Mouse (Mus musculus): Measurements from ENCODE around the gene Zbtb4. TPM values are rescaled to one million over a fixed set of nuclear protein-coding genes. Genes with fewer than 3 reads are reported as not detected.

Gene Zbtb4
- polyA plus RNA-seq, 1 experiment from 2014 or later: 2.9 TPM

- H3K36me3 ChIP-seq (ENCODE audit: insufficient read depth, low read length): peaks cover 14% of the 10 kb centered on the region
- 71% methylated on average over 3 of the region's 3 CpGs for WGBS
- H3K4me1 ChIP-seq (ENCODE audit: insufficient read depth, low read length): peaks cover 14% of the 10 kb centered on the region
- H3K9me3 ChIP-seq (ENCODE audit: low read length): no peaks in the 10 kb centered on the region
- H3K27me3 ChIP-seq (ENCODE audit: insufficient read depth, low read length): no peaks in the 10 kb centered on the region
- no peak overlapping the region for H3K9ac ChIP-seq (replicated peaks; ENCODE audit: low read length)
- no peak overlapping the region for H3K4me2 ChIP-seq (replicated peaks; ENCODE audit: low read depth, low read length)
- no peak overlapping the region for H3K27ac ChIP-seq (ENCODE audit: low read length)
- no peak for ATAC-seq (ENCODE audit: low FRiP score, low TSS enrichment)
- H3K4me3 ChIP-seq (ENCODE audit: low read length): no peak overlapping the region
Measured at GRCm38 (mm10) chr11:69751635-69752034, 14.1 kb upstream of the Zbtb4 start.

DNA sequence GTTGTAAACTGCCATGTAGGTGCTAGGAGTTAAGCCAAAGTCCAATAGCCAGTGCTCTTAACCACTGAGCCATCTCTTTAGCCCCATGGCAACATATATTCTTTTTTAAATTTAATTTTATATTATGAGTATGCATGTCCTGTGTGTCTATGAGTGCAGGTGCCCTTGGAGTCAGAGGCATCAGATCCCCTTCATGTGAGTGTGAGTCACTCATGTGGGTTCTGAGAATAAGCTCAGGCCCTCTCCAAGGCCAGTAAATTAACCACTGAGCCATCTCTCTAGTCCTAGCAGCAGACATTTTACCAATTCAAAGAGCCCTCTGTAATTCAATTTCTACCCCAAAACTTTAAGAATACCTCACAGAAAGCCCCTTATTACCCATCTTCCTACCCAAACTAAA lies 13.0 kb upstream of the Zbtb4 start:
- no peak for ATAC-seq (ENCODE audit: low FRiP score, low TSS enrichment)
- Histone ChIP-seq H3K36me3 (ENCODE audit: insufficient read depth, low read length) (peaks cover 5% of the 10 kb centered on the region), H3K4me1 (ENCODE audit: insufficient read depth, low read length) (peaks cover 21% of the 10 kb centered on the region), H3K27ac (ENCODE audit: low read length) (no peak overlapping the region), H3K27me3 (ENCODE audit: insufficient read depth, low read length) (no peaks in the 10 kb centered on the region), H3K9me3 (ENCODE audit: low read length) (no peaks in the 10 kb centered on the region), H3K4me2 (replicated peaks; ENCODE audit: low read depth, low read length) (no peak overlapping the region), H3K9ac (replicated peaks; ENCODE audit: low read length) (no peak overlapping the region), H3K4me3 (ENCODE audit: low read length) (no peak overlapping the region)

DNA sequence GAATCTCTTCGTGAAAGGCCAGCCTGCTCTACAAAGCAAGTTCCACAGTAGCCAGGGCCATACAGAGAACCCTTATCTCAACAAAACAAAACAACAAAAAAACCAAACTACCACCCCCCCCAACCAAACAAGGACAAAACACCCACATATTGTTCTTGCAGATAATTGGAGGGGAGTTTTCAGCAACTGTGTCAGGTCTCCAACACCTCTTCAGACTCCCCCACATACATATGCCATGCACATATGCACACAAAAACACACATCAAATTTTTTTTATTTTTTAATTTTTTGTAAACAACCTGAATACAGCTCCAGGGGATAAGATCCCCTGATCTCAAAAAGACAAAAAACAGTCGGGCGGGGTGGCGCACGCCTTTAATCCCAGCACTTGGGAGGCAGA lies 11.5 kb upstream of the Zbtb4 start:
- no peak overlapping the region; the same call in 1 of the 2 replicates for H3K4me2 ChIP-seq (replicated peaks; ENCODE audit: low read depth, low read length)
- H3K4me1 ChIP-seq (ENCODE audit: insufficient read depth, low read length): peaks cover 21% of the 10 kb centered on the region
- H3K9me3 ChIP-seq (ENCODE audit: low read length): no peaks in the 10 kb centered on the region
- ATAC-seq (ENCODE audit: low FRiP score, low TSS enrichment): no peak
- H3K9ac ChIP-seq (replicated peaks; ENCODE audit: low read length): no peak overlapping the region
- H3K27me3 ChIP-seq (ENCODE audit: insufficient read depth, low read length): no peaks in the 10 kb centered on the region
- WGBS: 92% methylated on average over 5 of the region's 5 CpGs
- H3K36me3 ChIP-seq (ENCODE audit: insufficient read depth, low read length): no peaks in the 10 kb centered on the region
- H3K27ac ChIP-seq (ENCODE audit: low read length): no peak overlapping the region
- H3K4me3 ChIP-seq (ENCODE audit: low read length): no peak overlapping the region

- no peak for ATAC-seq (ENCODE audit: low FRiP score, low TSS enrichment)
- no peaks in the 10 kb centered on the region for H3K27me3 ChIP-seq (ENCODE audit: insufficient read depth, low read length)
- H3K9ac ChIP-seq (replicated peaks; ENCODE audit: low read length): no peak overlapping the region
- H3K27ac ChIP-seq (ENCODE audit: low read length): no peak overlapping the region
- H3K4me1 ChIP-seq (ENCODE audit: insufficient read depth, low read length): peaks cover 25% of the 10 kb centered on the region
- H3K4me3 ChIP-seq (ENCODE audit: low read length): no peak overlapping the region
- no peak overlapping the region; the same call in 1 of the 2 replicates for H3K4me2 ChIP-seq (replicated peaks; ENCODE audit: low read depth, low read length)
- H3K36me3 ChIP-seq (ENCODE audit: insufficient read depth, low read length): no peaks in the 10 kb centered on the region
- no peaks in the 10 kb centered on the region for H3K9me3 ChIP-seq (ENCODE audit: low read length)
- 47% methylated on average over 3 of the region's 3 CpGs for WGBS
Measured at GRCm38 (mm10) chr11:69754701-69755100, 11.0 kb upstream of the Zbtb4 start.

DNA sequence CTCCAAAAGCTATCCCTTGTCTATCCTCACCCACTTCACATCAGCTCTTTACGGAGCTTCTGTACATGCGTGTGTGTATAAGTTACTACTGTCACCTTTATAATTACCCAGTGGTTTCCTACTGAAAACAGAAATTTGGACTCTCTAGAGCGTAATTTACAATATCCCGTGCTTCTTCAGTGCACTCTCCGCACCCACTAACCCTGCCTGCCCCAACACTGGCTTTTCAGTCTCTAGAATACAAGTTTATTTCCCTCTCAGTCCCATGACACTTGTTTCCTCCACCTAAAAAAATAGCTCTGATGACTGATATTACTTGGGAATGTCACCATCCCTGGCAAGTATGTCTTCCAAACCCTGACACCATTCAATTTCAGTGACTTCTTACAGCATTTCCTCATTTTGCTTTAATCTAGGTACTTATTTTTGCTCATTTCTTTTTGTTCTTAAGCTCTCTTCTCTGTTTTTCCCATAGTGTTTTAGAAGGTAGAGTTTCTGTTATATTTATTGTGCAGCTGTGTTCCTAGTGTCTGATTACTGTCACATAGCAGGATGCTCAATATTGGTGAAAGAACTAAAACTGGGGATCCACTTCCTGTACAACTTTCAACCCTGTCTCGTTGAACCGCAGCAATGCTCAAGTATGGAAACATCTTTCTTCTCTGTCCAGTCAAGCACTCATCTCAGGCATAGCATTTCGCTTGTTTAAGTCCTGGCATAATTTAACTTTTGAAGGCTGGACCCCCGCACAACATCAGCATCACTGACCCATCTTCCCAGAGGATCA lies 8.2 kb upstream of the Zbtb4 start:
- Histone ChIP-seq H3K36me3 (ENCODE audit: insufficient read depth, low read length) (no peaks in the 10 kb centered on the region), H3K4me2 (replicated peaks; ENCODE audit: low read depth, low read length) (peak overlapping the region; percentile 72), H3K9ac (replicated peaks; ENCODE audit: low read length) (peak overlapping the region; percentile 90), H3K4me1 (ENCODE audit: insufficient read depth, low read length) (peaks cover 33% of the 10 kb centered on the region), H3K27ac (ENCODE audit: low read length) (peak overlapping the region; percentile 100), H3K9me3 (ENCODE audit: low read length) (no peaks in the 10 kb centered on the region), H3K4me3 (ENCODE audit: low read length) (peak overlapping the region; percentile 73), H3K27me3 (ENCODE audit: insufficient read depth, low read length) (no peaks in the 10 kb centered on the region)
- ATAC-seq (ENCODE audit: low FRiP score, low TSS enrichment): no peak
- WGBS: 31% methylated on average over 9 of the region's 9 CpGs

GRCm38 (mm10) chr11:69758090-69758456 lies 7.6 kb upstream of the Zbtb4 start:
- Histone ChIP-seq H3K4me1 (ENCODE audit: insufficient read depth, low read length) (peaks cover 33% of the 10 kb centered on the region), H3K27ac (ENCODE audit: low read length) (peak overlapping the region; percentile 100), H3K9ac (replicated peaks; ENCODE audit: low read length) (peak overlapping the region; percentile 90), H3K4me3 (ENCODE audit: low read length) (peak overlapping the region; percentile 73), H3K27me3 (ENCODE audit: insufficient read depth, low read length) (no peaks in the 10 kb centered on the region), H3K9me3 (ENCODE audit: low read length) (no peaks in the 10 kb centered on the region), H3K36me3 (ENCODE audit: insufficient read depth, low read length) (no peaks in the 10 kb centered on the region), H3K4me2 (replicated peaks; ENCODE audit: low read depth, low read length) (peak overlapping the region; percentile 72)
- under 1% methylated on average over 26 of the region's 26 CpGs for WGBS
- ATAC-seq (ENCODE audit: low FRiP score, low TSS enrichment): peak; percentile 90

- no peaks in the 10 kb centered on the region for H3K27me3 ChIP-seq (ENCODE audit: insufficient read depth, low read length)
- 1% methylated on average over 25 of the region's 36 CpGs for WGBS
- H3K4me1 ChIP-seq (ENCODE audit: insufficient read depth, low read length): peaks cover 33% of the 10 kb centered on the region
- peak within 1 kb of the TSS; percentile 90 for H3K9ac ChIP-seq (replicated peaks; ENCODE audit: low read length)
- peak; percentile 95 for ATAC-seq (ENCODE audit: low FRiP score, low TSS enrichment)
- H3K36me3 ChIP-seq (ENCODE audit: insufficient read depth, low read length): no peaks in the 10 kb centered on the region
- H3K27ac ChIP-seq (ENCODE audit: low read length): peak within 1 kb of the TSS; percentile 100
- peak within 1 kb of the TSS; percentile 72 for H3K4me2 ChIP-seq (replicated peaks; ENCODE audit: low read depth, low read length)
- peak within 1 kb of the TSS; percentile 73 for H3K4me3 ChIP-seq (ENCODE audit: low read length)
- H3K9me3 ChIP-seq (ENCODE audit: low read length): no peaks in the 10 kb centered on the region
Measured at GRCm38 (mm10) chr11:69758478-69758970, 7.2 kb upstream of the Zbtb4 start, which contains the start of gene Polr2a. Gene Polr2a, minus strand, starts transcription at chr11:69758637.

GRCm38 (mm10) chr11:69758971-69759721 lies 6.6 kb upstream of the Zbtb4 start:
- Histone ChIP-seq H3K4me2 (replicated peaks; ENCODE audit: low read depth, low read length) (peak overlapping the region; percentile 72), H3K9me3 (ENCODE audit: low read length) (no peaks in the 10 kb centered on the region), H3K27me3 (ENCODE audit: insufficient read depth, low read length) (no peaks in the 10 kb centered on the region), H3K27ac (ENCODE audit: low read length) (peak overlapping the region; percentile 100), H3K9ac (replicated peaks; ENCODE audit: low read length) (peak overlapping the region; percentile 90), H3K4me1 (ENCODE audit: insufficient read depth, low read length) (peaks cover 33% of the 10 kb centered on the region), H3K36me3 (ENCODE audit: insufficient read depth, low read length) (no peaks in the 10 kb centered on the region), H3K4me3 (ENCODE audit: low read length) (peak overlapping the region; percentile 73)
- under 1% methylated on average over 37 of the region's 37 CpGs for WGBS
- ATAC-seq (ENCODE audit: low FRiP score, low TSS enrichment): peak; percentile 89

GRCm38 (mm10) chr11:69760160-69760900 lies 5.4 kb upstream of the Zbtb4 start:
- Histone ChIP-seq H3K4me2 (replicated peaks; ENCODE audit: low read depth, low read length) (peak overlapping the region; percentile 72), H3K36me3 (ENCODE audit: insufficient read depth, low read length) (no peaks in the 10 kb centered on the region), H3K9me3 (ENCODE audit: low read length) (no peaks in the 10 kb centered on the region), H3K4me1 (ENCODE audit: insufficient read depth, low read length) (peaks cover 34% of the 10 kb centered on the region), H3K27ac (ENCODE audit: low read length) (peak overlapping the region; percentile 100), H3K9ac (replicated peaks; ENCODE audit: low read length) (peak overlapping the region; percentile 90), H3K27me3 (ENCODE audit: insufficient read depth, low read length) (no peaks in the 10 kb centered on the region), H3K4me3 (ENCODE audit: low read length) (no peak overlapping the region)
- WGBS: 82% methylated on average over 14 of the region's 14 CpGs
- no peak for ATAC-seq (ENCODE audit: low FRiP score, low TSS enrichment)

Measured in kidney, embryonic 16.5 days (tissue).